Mouse (Mus musculus) testis, adult 2 months (tissue): ENCODE data around the gene Coro2b. TPM values are rescaled to one million over a fixed set of nuclear protein-coding genes. Genes with fewer than 3 reads are reported as not detected.
A peak's percentile ranks its signal among the peaks of the same experiment; 100 is the strongest.

Source experiments
- H3K27ac ChIP-seq: fragments of 200-500 bp; 2 replicates; pipeline ENCODE4 v1.5.1; 2012; ENCODE audit warnings: low read depth, low read length; ENCODE audit not compliant: control insufficient read depth, insufficient read depth
- H3K27me3 ChIP-seq: fragments of 200-500 bp; 2 replicates; pipeline ENCODE4 v1.6.1; 2012; ENCODE audit warnings: mild to moderate bottlenecking, low read length, moderate library complexity; ENCODE audit not compliant: control insufficient read depth, insufficient read depth
- H3K36me3 ChIP-seq: fragments of 200-500 bp; 2 replicates; pipeline ENCODE4 v1.6.1; 2012; ENCODE audit warnings: mild to moderate bottlenecking, low read length; ENCODE audit not compliant: control insufficient read depth, insufficient read depth
- H3K4me1 ChIP-seq: fragments of 200-500 bp; 2 replicates; pipeline ENCODE4 v1.6.1; 2012; ENCODE audit warnings: low read length; ENCODE audit not compliant: control insufficient read depth, insufficient read depth
- H3K4me3 ChIP-seq: fragments of 200-500 bp; 2 replicates; pipeline ENCODE4 v1.5.1; 2012; ENCODE audit warnings: low read depth, mild to moderate bottlenecking, low read length, moderate library complexity, mixed read lengths; ENCODE audit not compliant: control insufficient read depth
- CTCF ChIP-seq: fragments of 200-500 bp; IDR thresholded peaks from 2 replicates; pipeline ENCODE4 v1.5.1; 2012; ENCODE audit warnings: low read depth, mild to moderate bottlenecking, inconsistent platforms, low read length, moderate library complexity; ENCODE audit not compliant: control insufficient read depth, insufficient read depth, insufficient replicate concordance
- POLR2A ChIP-seq: fragments of 200-500 bp; IDR thresholded peaks from 2 replicates; pipeline ENCODE4 v1.6.1; 2012; ENCODE audit warnings: low read depth, mild to moderate bottlenecking, inconsistent platforms, low read length, moderate library complexity; ENCODE audit not compliant: control insufficient read depth
- polyA plus RNA-seq: library from polyadenylated mRNA; depleted of rRNA; stranded (reverse); fragments of >200 nt; gene quantifications from 2 replicates; pipeline ENCODE4 v1.2.3, GENCODE M21; 2012

Gene Coro2b
- polyA plus RNA-seq, 1 experiment: 2.9 TPM

DNA sequence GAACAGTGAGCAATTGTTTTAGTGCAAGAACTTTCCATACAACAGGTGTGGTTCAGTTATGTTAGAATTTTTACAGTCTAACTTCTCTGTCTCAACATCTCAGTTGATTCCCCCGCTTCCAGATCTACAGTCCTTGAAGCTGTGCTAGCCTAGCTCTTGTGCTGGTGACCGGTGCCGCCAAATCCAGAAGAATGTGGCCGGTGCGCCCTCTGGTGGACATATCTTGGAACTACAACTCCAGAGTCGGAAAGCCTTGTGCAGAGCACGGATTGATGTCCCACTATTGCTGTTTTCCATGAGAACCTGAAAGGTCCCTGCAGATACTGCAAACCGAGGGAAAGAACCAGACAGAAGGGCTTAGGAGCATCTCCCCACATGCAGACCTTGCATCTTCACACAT lies 13.0 kb upstream of the Coro2b start:
- Histone ChIP-seq H3K27me3 (no peaks in the 10 kb centered on the region), H3K36me3 (no peaks in the 10 kb centered on the region), H3K4me3 (no peak overlapping the region), H3K4me1 (no peaks in the 10 kb centered on the region), H3K27ac (no peak overlapping the region)
- TF ChIP-seq CTCF (peak; percentile 99), POLR2A (no peak)

DNA sequence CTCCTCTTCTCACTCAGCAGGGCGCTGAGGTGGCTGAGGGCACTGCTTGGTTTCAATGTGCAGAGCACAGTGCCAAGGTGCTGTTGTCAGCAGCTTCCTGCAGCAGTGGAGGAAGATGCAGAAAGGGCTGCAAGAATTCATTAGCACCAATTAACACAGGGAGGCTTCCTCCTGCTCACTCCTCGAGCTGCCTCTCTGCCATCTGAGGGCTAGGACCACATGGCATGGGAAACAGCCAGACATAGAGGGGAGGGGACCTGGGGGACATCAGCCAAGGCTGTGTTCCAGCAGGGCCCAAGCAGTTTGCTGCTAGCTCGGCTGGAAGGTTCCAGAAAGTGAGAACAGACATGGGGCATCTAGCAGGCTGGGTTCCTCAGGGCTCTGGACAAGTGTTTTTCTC lies 10.6 kb upstream of the Coro2b start:
- no peak overlapping the region for H3K27ac ChIP-seq
- H3K4me3 ChIP-seq: no peak overlapping the region
- no peaks in the 10 kb centered on the region for H3K36me3 ChIP-seq
- H3K4me1 ChIP-seq: no peaks in the 10 kb centered on the region
- TF ChIP-seq POLR2A (no peak), CTCF (no peak)
- no peaks in the 10 kb centered on the region for H3K27me3 ChIP-seq

GRCm38 (mm10) chr9:62544856-62545255 lies 8.0 kb upstream of the Coro2b start:
- TF ChIP-seq POLR2A (no peak), CTCF (no peak)
- Histone ChIP-seq H3K27me3 (no peaks in the 10 kb centered on the region), H3K27ac (no peak overlapping the region), H3K36me3 (no peaks in the 10 kb centered on the region), H3K4me1 (no peaks in the 10 kb centered on the region), H3K4me3 (no peak overlapping the region)

- Histone ChIP-seq H3K4me3 (no peak overlapping the region), H3K36me3 (no peaks in the 10 kb centered on the region), H3K27me3 (no peaks in the 10 kb centered on the region), H3K27ac (no peak overlapping the region), H3K4me1 (no peaks in the 10 kb centered on the region)
- TF ChIP-seq CTCF: no peak
- TF ChIP-seq POLR2A: no peak
Observed at GRCm38 (mm10) chr9:62543878-62544277, 7.0 kb upstream of the Coro2b start.

GRCm38 (mm10) chr9:62541606-62542005 lies 4.8 kb upstream of the Coro2b start:
- no peaks in the 10 kb centered on the region for H3K27me3 ChIP-seq
- no peaks in the 10 kb centered on the region for H3K36me3 ChIP-seq
- TF ChIP-seq POLR2A (no peak), CTCF (no peak)
- H3K27ac ChIP-seq: no peak overlapping the region
- H3K4me1 ChIP-seq: peaks cover 3% of the 10 kb centered on the region; the same call in 1 of the 2 replicates
- H3K4me3 ChIP-seq: no peak overlapping the region

- TF ChIP-seq POLR2A: no peak
- TF ChIP-seq CTCF: no peak
- Histone ChIP-seq H3K36me3 (no peaks in the 10 kb centered on the region), H3K4me1 (peaks cover 3% of the 10 kb centered on the region; the same call in 1 of the 2 replicates), H3K4me3 (no peak overlapping the region), H3K27me3 (no peaks in the 10 kb centered on the region), H3K27ac (no peak overlapping the region)
Observed at GRCm38 (mm10) chr9:62541182-62541581, 4.3 kb upstream of the Coro2b start.

GRCm38 (mm10) chr9:62540736-62541135 lies 3.9 kb upstream of the Coro2b start:
- H3K27ac ChIP-seq: no peak overlapping the region

GRCm38 (mm10) chr9:62540166-62540565 lies 3.3 kb upstream of the Coro2b start:
- Histone ChIP-seq H3K4me3 (no peak overlapping the region), H3K36me3 (no peaks in the 10 kb centered on the region), H3K4me1 (peaks cover 3% of the 10 kb centered on the region; the same call in 1 of the 2 replicates), H3K27me3 (no peaks in the 10 kb centered on the region), H3K27ac (no peak overlapping the region)
- TF ChIP-seq POLR2A (no peak), CTCF (no peak)

More at GRCm38 (mm10) chr9:62540736-62541135, 3.9 kb upstream of the Coro2b start:
- TF ChIP-seq CTCF (no peak), POLR2A (no peak)
- Histone ChIP-seq H3K36me3 (no peaks in the 10 kb centered on the region), H3K4me3 (no peak overlapping the region), H3K4me1 (peaks cover 3% of the 10 kb centered on the region; the same call in 1 of the 2 replicates), H3K27me3 (no peaks in the 10 kb centered on the region)
